Mouse (Mus musculus) stomach, postnatal 0 days (tissue): ENCODE data around the gene Gm10563. TPM values are rescaled to one million over a fixed set of nuclear protein-coding genes. Genes with fewer than 3 reads are reported as not detected.
A peak's percentile ranks its signal among the peaks of the same experiment; 100 is the strongest.

Experiments used
- ATAC-seq: fragments of 200-750 bp; cut with Nextera tagmentation; 2 replicates; pipeline ENCODE4 v1.8.0; 2017; ENCODE audit not compliant: low FRiP score, low TSS enrichment
- DNase-seq: peaks from one replicate; pipeline ENCODE4 v3.0.0-alpha.2; 2016; ENCODE audit warnings: low spot score
- H3K27ac ChIP-seq: fragments of 300-500 bp; sonication (generic); replicated peaks from 2 replicates; pipeline ENCODE4 v1.5.1; 2014; ENCODE audit warnings: mild to moderate bottlenecking, control low read depth
- H3K27me3 ChIP-seq: fragments of 300-500 bp; sonication (generic); 2 replicates; pipeline ENCODE4 v1.6.1; 2014; ENCODE audit warnings: low read length; ENCODE audit not compliant: control insufficient read depth, insufficient read depth
- H3K36me3 ChIP-seq: fragments of 300-500 bp; sonication (generic); 2 replicates; pipeline ENCODE4 v1.6.1; 2014; ENCODE audit warnings: low read length, mixed read lengths; ENCODE audit not compliant: control insufficient read depth, insufficient read depth
- H3K4me1 ChIP-seq: fragments of 300-500 bp; sonication (generic); replicated peaks from 2 replicates; pipeline ENCODE4 v1.6.1; 2014; ENCODE audit warnings: antibody characterized with exemption; ENCODE audit not compliant: control insufficient read depth, insufficient read depth
- H3K4me2 ChIP-seq: fragments of 300-500 bp; sonication (generic); replicated peaks from 2 replicates; pipeline ENCODE4 v1.6.1; 2014; ENCODE audit warnings: low read depth, mild to moderate bottlenecking, control low read depth, moderate library complexity
- H3K4me3 ChIP-seq: fragments of 300-500 bp; sonication (generic); 2 replicates; pipeline ENCODE4 v1.5.1; 2014; ENCODE audit warnings: low read depth, low read length, control low read depth
- H3K9ac ChIP-seq: fragments of 300-500 bp; sonication (generic); 2 replicates; pipeline ENCODE4 v1.6.1; 2014; ENCODE audit warnings: mild to moderate bottlenecking, low read length, control low read depth, mixed read lengths
- H3K9me3 ChIP-seq: fragments of 300-500 bp; sonication (generic); 2 replicates; pipeline ENCODE4 v1.6.1; 2016; ENCODE audit warnings: low read length; ENCODE audit not compliant: control insufficient read depth
- CTCF ChIP-seq: IDR thresholded peaks from 2 replicates; pipeline ENCODE4 v1.5.1; 2016; ENCODE audit warnings: antibody characterized with exemption, low read depth, mild to moderate bottlenecking, moderate library complexity
- EP300 ChIP-seq: optimal IDR thresholded peaks from 2 replicates; pipeline ENCODE3; 2016; ENCODE audit warnings: antibody characterized with exemption
- WGBS: fragments of 180-500 bp; shearing (Covaris S2); extraction: QIAGEN DNeasy Blood & Tissue Kit; methylation state at CpG from one replicate; pipeline ENCODE4 v1.1.7; 2014; 5-methylcytosine and 5-hydroxymethylcytosine counted together
- polyA plus RNA-seq: library from polyadenylated mRNA; unstranded; fragments of >200 nt; fragmentation: Nextera tagmentation; extraction: Ambion mirVana; gene quantifications from 2 replicates; pipeline ENCODE4 v1.2.1, GENCODE M21; 2015

Gene Gm10563
- polyA plus RNA-seq, 1 experiment from 2014 or later, result not detected

GRCm38 (mm10) chr4:155653451-155654182, 8.4 kb upstream of the Gm10563 start:
- WGBS, result 1% methylated on average over 31 of the region's 31 CpGs
- DNase-seq, result peak; percentile 55

GRCm38 (mm10) chr4:155653086-155653450, 7.9 kb upstream of the Gm10563 start, which contains the start of gene Mmp23:
Gene Mmp23 (minus strand): TSS chr4:155653384.
- H3K36me3 ChIP-seq, result peaks cover 17% of the 10 kb centered on the region; the same call in 1 of the 2 replicates
- H3K4me2 ChIP-seq, result peak within 1 kb of the TSS; percentile 82
- no peaks in the 10 kb centered on the region for H3K27me3 ChIP-seq
- ATAC-seq (no peak; the same call in 1 of the 2 replicates), DNase-seq (peak; percentile 71)
- H3K9me3 ChIP-seq, result no peaks in the 10 kb centered on the region
- TF ChIP-seq EP300, result no peak
- TF ChIP-seq CTCF, result peak; percentile 46
- peak within 1 kb of the TSS; percentile 78 for H3K9ac ChIP-seq
- H3K4me1 ChIP-seq, result peaks cover 11% of the 10 kb centered on the region
- peak within 1 kb of the TSS; percentile 89 for H3K27ac ChIP-seq
- H3K4me3 ChIP-seq, result peak within 1 kb of the TSS; percentile 50
- whole genome bisulfite sequencing, result under 1% methylated on average over 33 of the region's 33 CpGs

More at GRCm38 (mm10) chr4:155653451-155654182, 8.4 kb upstream of the Gm10563 start:
- ATAC-seq, result no peak
- Histone ChIP-seq H3K36me3 (peaks cover 15% of the 10 kb centered on the region; the same call in 1 of the 2 replicates), H3K4me2 (peak overlapping the region; percentile 82), H3K27ac (peak overlapping the region; percentile 89), H3K9me3 (no peaks in the 10 kb centered on the region), H3K4me3 (peak overlapping the region; percentile 50), H3K4me1 (peaks cover 11% of the 10 kb centered on the region), H3K27me3 (no peaks in the 10 kb centered on the region), H3K9ac (peak overlapping the region; percentile 78)
- peak; percentile 61 for TF ChIP-seq CTCF
- TF ChIP-seq EP300, result no peak

GRCm38 (mm10) chr4:155652283-155653085, 7.3 kb upstream of the Gm10563 start:
- DNase-seq (no peak), ATAC-seq (no peak)
- Histone ChIP-seq H3K27me3 (no peaks in the 10 kb centered on the region), H3K4me2 (peak overlapping the region; percentile 82), H3K9me3 (no peaks in the 10 kb centered on the region), H3K4me3 (peak overlapping the region; percentile 50), H3K9ac (peak overlapping the region; percentile 78), H3K27ac (peak overlapping the region; percentile 89), H3K36me3 (peaks cover 22% of the 10 kb centered on the region; the same call in 1 of the 2 replicates), H3K4me1 (peaks cover 11% of the 10 kb centered on the region)
- TF ChIP-seq EP300 (no peak), CTCF (no peak)
- WGBS, result 30% methylated on average over 32 of the region's 36 CpGs

- no peaks in the 10 kb centered on the region for H3K9me3 ChIP-seq
- 49% methylated on average over 15 of the region's 15 CpGs for WGBS
- peak overlapping the region; percentile 89 for H3K27ac ChIP-seq
- 0 out of 2 replicates have a peak overlapping the region, but pooled peaks have one; percentile 23 for H3K9ac ChIP-seq
- peak overlapping the region; percentile 50; the same call in 1 of the 2 replicates for H3K4me3 ChIP-seq
- H3K4me2 ChIP-seq, result peak overlapping the region; percentile 82
- peaks cover 11% of the 10 kb centered on the region for H3K4me1 ChIP-seq
- ATAC-seq, result peak; percentile 85
- DNase-seq, result peak; percentile 90
- TF ChIP-seq EP300, result no peak
- no peak for TF ChIP-seq CTCF
- H3K27me3 ChIP-seq, result no peaks in the 10 kb centered on the region
- peaks cover 24% of the 10 kb centered on the region; the same call in 1 of the 2 replicates for H3K36me3 ChIP-seq
These were observed 6.5 kb upstream of the Gm10563 start for GRCm38 (mm10) chr4:155651553-155652269.

GRCm38 (mm10) chr4:155649355-155649754, 4.1 kb upstream of the Gm10563 start:
- H3K4me3 ChIP-seq, result no peak overlapping the region
- H3K27me3 ChIP-seq, result no peaks in the 10 kb centered on the region
- H3K9ac ChIP-seq, result no peak overlapping the region
- H3K9me3 ChIP-seq, result no peaks in the 10 kb centered on the region
- no peak overlapping the region for H3K27ac ChIP-seq
- no peak for DNase-seq
- H3K4me1 ChIP-seq, result peaks cover 11% of the 10 kb centered on the region
- no peak for TF ChIP-seq EP300
- TF ChIP-seq CTCF, result no peak
- no peak for ATAC-seq
- WGBS, result 94% methylated on average over 11 of the region's 11 CpGs
- H3K36me3 ChIP-seq, result peaks cover 29% of the 10 kb centered on the region
- H3K4me2 ChIP-seq, result no peak overlapping the region
